Mouse (Mus musculus): ENCODE data around the gene Gm26558. TPM values are rescaled to one million over a fixed set of nuclear protein-coding genes. Genes with fewer than 3 reads are reported as not detected.

Gene Gm26558
- polyA plus RNA-seq, 1 experiment from 2014 or later: 4.6 TPM

Other genes starting within 250 kb of the Gm26558 start
- 1.8 and 2.4 TPM in 2 replicates for gene Sp5, start 187.2 kb downstream of the Gm26558 start, polyA plus RNA-seq (2014; fragmentation: Nextera tagmentation; extraction: Ambion mirVana)
- gene Erich2, start 153.3 kb downstream of the Gm26558 start, polyA plus RNA-seq (2014; fragmentation: Nextera tagmentation; extraction: Ambion mirVana): 0.33 TPM in 1 of 2 replicates, not detected in the other
- gene Gad1, start 109.0 kb downstream of the Gm26558 start, polyA plus RNA-seq (2014; fragmentation: Nextera tagmentation; extraction: Ambion mirVana): 0.21 and 0.75 TPM in 2 replicates
- 172 and 176 TPM in 2 replicates for gene Gorasp2, start 532 bp downstream of the Gm26558 start, polyA plus RNA-seq (2014; fragmentation: Nextera tagmentation; extraction: Ambion mirVana)
- gene Tlk1, start 163.6 kb upstream of the Gm26558 start, polyA plus RNA-seq (2014; fragmentation: Nextera tagmentation; extraction: Ambion mirVana): 40.4 and 41.7 TPM in 2 replicates

Data from limb, embryonic 11.5 days (tissue).